Mouse (Mus musculus): ENCODE data around the gene Trabd. TPM values are rescaled to one million over a fixed set of nuclear protein-coding genes. Genes with fewer than 3 reads are reported as not detected.

The Trabd gene
- polyA plus RNA-seq, 1 experiment, result 52.5 TPM

- H3K4me3 ChIP-seq (replicated peaks; ENCODE audit: insufficient read depth, low read depth, low read length), result no peak overlapping the region
- no peak for DNase-seq
- H3K4me1 ChIP-seq (ENCODE audit: control insufficient read depth, insufficient read depth, low read length), result peaks cover 8% of the 10 kb centered on the region
- no peak for TF ChIP-seq CTCF (IDR thresholded peaks at IDR 0.05; ENCODE audit: borderline replicate concordance, insufficient read depth, low read depth, low read length)
- TF ChIP-seq POLR2A (IDR thresholded peaks at IDR 0.05; ENCODE audit: borderline replicate concordance, insufficient read depth, low read length), result no peak
- no peak overlapping the region for H3K27ac ChIP-seq (ENCODE audit: insufficient read depth, low read length)
- no peaks in the 10 kb centered on the region for H3K27me3 ChIP-seq (ENCODE audit: control insufficient read depth, insufficient read depth, low read length)
Measured at GRCm38 (mm10) chr15:89130245-89130644, 55.3 kb downstream of the Trabd start.

GRCm38 (mm10) chr15:89131316-89131715 lies 56.4 kb downstream of the Trabd start:
- no peak for DNase-seq
- WGBS, result 85% methylated on average over 3 of the region's 3 CpGs
- Histone ChIP-seq H3K4me1 (ENCODE audit: control insufficient read depth, insufficient read depth, low read length) (peaks cover 8% of the 10 kb centered on the region), H3K27me3 (ENCODE audit: control insufficient read depth, insufficient read depth, low read length) (no peaks in the 10 kb centered on the region), H3K4me3 (replicated peaks; ENCODE audit: insufficient read depth, low read depth, low read length) (no peak overlapping the region), H3K27ac (ENCODE audit: insufficient read depth, low read length) (no peak overlapping the region)
- TF ChIP-seq CTCF (IDR thresholded peaks at IDR 0.05; ENCODE audit: borderline replicate concordance, insufficient read depth, low read depth, low read length) (no peak), POLR2A (IDR thresholded peaks at IDR 0.05; ENCODE audit: borderline replicate concordance, insufficient read depth, low read length) (no peak)

Other genes starting within 250 kb of the Trabd start
- 23.4 and 24.2 TPM in 2 replicates for gene Pim3, start 212.9 kb upstream of the Trabd start, polyA plus RNA-seq (2012; rRNA removed)
- gene Ttll8, start 120.7 kb upstream of the Trabd start, polyA plus RNA-seq (2012; rRNA removed), result 1.4 and 1.6 TPM in 2 replicates
- 141 and 145 TPM in 2 replicates for gene Mlc1, start 96.1 kb upstream of the Trabd start, polyA plus RNA-seq (2012; rRNA removed)
- gene Mov10l1, start 92.2 kb upstream of the Trabd start, polyA plus RNA-seq (2012; rRNA removed), result 0.02 TPM in 1 of 2 replicates, not detected in the other
- gene Panx2, start 15.4 kb upstream of the Trabd start, polyA plus RNA-seq (2012; rRNA removed), result 134 and 155 TPM in 2 replicates
- 58.1 and 65.6 TPM in 2 replicates for gene Selenoo, start 14.0 kb downstream of the Trabd start, polyA plus RNA-seq (2012; rRNA removed)
- gene Tubgcp6, start 48.0 kb downstream of the Trabd start, polyA plus RNA-seq (2012; rRNA removed), result 77.4 and 82.1 TPM in 2 replicates
- gene Hdac10, start 53.6 kb downstream of the Trabd start, polyA plus RNA-seq (2012; rRNA removed), result 31.4 and 36.3 TPM in 2 replicates
- gene Mapk12, start 65.6 kb downstream of the Trabd start, polyA plus RNA-seq (2012; rRNA removed), result 112 and 128 TPM in 2 replicates
- 58.1 and 64.1 TPM in 2 replicates for gene Mapk11, start 74.5 kb downstream of the Trabd start, polyA plus RNA-seq (2012; rRNA removed)
- 127 and 141 TPM in 2 replicates for gene Plxnb2, start 105.7 kb downstream of the Trabd start, polyA plus RNA-seq (2012; rRNA removed)
- 156 and 165 TPM in 2 replicates for gene Dennd6b, start 121.4 kb downstream of the Trabd start, polyA plus RNA-seq (2012; rRNA removed)
- 240 and 262 TPM in 2 replicates for gene Ppp6r2, start 136.4 kb downstream of the Trabd start, polyA plus RNA-seq (2012; rRNA removed)
- 321 and 324 TPM in 2 replicates for gene Sbf1, start 240.2 kb downstream of the Trabd start, polyA plus RNA-seq (2012; rRNA removed)
- gene Adm2, start 247.6 kb downstream of the Trabd start, polyA plus RNA-seq (2012; rRNA removed), result not detected in 2 replicates